Mouse (Mus musculus): Measurements from ENCODE around the gene Prl6a1. TPM values are rescaled to one million over a fixed set of nuclear protein-coding genes. Genes with fewer than 3 reads are reported as not detected.

Gene Prl6a1
- total RNA-seq (2015; ENCODE audit: low replicate concordance) (not detected in 2 replicates), total RNA-seq (2017; ENCODE audit: low replicate concordance) (not detected in 2 replicates)

- no peak for ATAC-seq (replicated peaks; ENCODE audit: low FRiP score, poor library complexity, severe bottlenecking)
Measured at GRCm38 (mm10) chr13:27312334-27313225, at the start of gene Prl6a1. TSS of gene Prl6a1 (plus strand) at chr13:27312627.

GRCm38 (mm10) chr13:27334989-27335388, 22.6 kb downstream of the Prl6a1 start:
- no peak for ATAC-seq (replicated peaks; ENCODE audit: low FRiP score, poor library complexity, severe bottlenecking)

GRCm38 (mm10) chr13:27342733-27343275, 30.4 kb downstream of the Prl6a1 start:
- ATAC-seq (replicated peaks; ENCODE audit: low FRiP score, poor library complexity, severe bottlenecking) = no peak

- no peak for ATAC-seq (replicated peaks; ENCODE audit: low FRiP score, poor library complexity, severe bottlenecking)
Measured at GRCm38 (mm10) chr13:27345373-27345772, 32.9 kb downstream of the Prl6a1 start, which contains the start of gene Prl8a2. TSS of gene Prl8a2 (plus strand) at chr13:27345673.

Other genes starting within 250 kb of the Prl6a1 start
- not detected in 2 replicates for gene Prl3d1, start 218.4 kb upstream of the Prl6a1 start, total RNA-seq (2015; ENCODE audit: low replicate concordance)
- gene Prl3d1, start 218.4 kb upstream of the Prl6a1 start, total RNA-seq (2017; ENCODE audit: low replicate concordance) = not detected in 2 replicates
- not detected in 2 replicates for gene Prl3d2, start 190.9 kb upstream of the Prl6a1 start, total RNA-seq (2015; ENCODE audit: low replicate concordance)
- gene Prl3d2, start 190.9 kb upstream of the Prl6a1 start, total RNA-seq (2017; ENCODE audit: low replicate concordance) = not detected in 2 replicates
- gene Prl3d3, start 155.8 kb upstream of the Prl6a1 start, total RNA-seq (2015; ENCODE audit: low replicate concordance) = not detected in 2 replicates
- not detected in 2 replicates for gene Prl3d3, start 155.8 kb upstream of the Prl6a1 start, total RNA-seq (2017; ENCODE audit: low replicate concordance)
- gene Prl3c1, start 116.0 kb upstream of the Prl6a1 start, total RNA-seq (2015; ENCODE audit: low replicate concordance) = not detected in 2 replicates
- gene Prl3c1, start 116.0 kb upstream of the Prl6a1 start, total RNA-seq (2017; ENCODE audit: low replicate concordance) = not detected in 2 replicates
- not detected in 2 replicates for gene Prl3b1, start 70.8 kb upstream of the Prl6a1 start, total RNA-seq (2015; ENCODE audit: low replicate concordance)
- not detected in 2 replicates for gene Prl3b1, start 70.8 kb upstream of the Prl6a1 start, total RNA-seq (2017; ENCODE audit: low replicate concordance)
- gene Prl3a1, start 53.2 kb upstream of the Prl6a1 start, total RNA-seq (2015; ENCODE audit: low replicate concordance) = not detected in 2 replicates
- gene Prl3a1, start 53.2 kb upstream of the Prl6a1 start, total RNA-seq (2017; ENCODE audit: low replicate concordance) = 0.26 TPM in 1 of 2 replicates, not detected in the other
- not detected in 2 replicates for gene Prl8a2, start 33.0 kb downstream of the Prl6a1 start, total RNA-seq (2015; ENCODE audit: low replicate concordance)
- not detected in 2 replicates for gene Prl8a2, start 33.0 kb downstream of the Prl6a1 start, total RNA-seq (2017; ENCODE audit: low replicate concordance)
- not detected in 2 replicates for gene Prl2b1, start 78.2 kb downstream of the Prl6a1 start, total RNA-seq (2015; ENCODE audit: low replicate concordance)
- not detected in 2 replicates for gene Prl2b1, start 78.2 kb downstream of the Prl6a1 start, total RNA-seq (2017; ENCODE audit: low replicate concordance)
- gene Prl8a6, start 126.1 kb downstream of the Prl6a1 start, total RNA-seq (2015; ENCODE audit: low replicate concordance) = not detected in 2 replicates
- not detected in 2 replicates for gene Prl8a6, start 126.1 kb downstream of the Prl6a1 start, total RNA-seq (2017; ENCODE audit: low replicate concordance)
- not detected in 2 replicates for gene Prl8a8, start 200.6 kb downstream of the Prl6a1 start, total RNA-seq (2015; ENCODE audit: low replicate concordance)
- not detected in 2 replicates for gene Prl8a8, start 200.6 kb downstream of the Prl6a1 start, total RNA-seq (2017; ENCODE audit: low replicate concordance)